Mouse (Mus musculus) testis, adult 2 months (tissue): ENCODE measurements around the gene Rsph6a.

Source experiments
- CTCF ChIP-seq: fragments of 200-500 bp; IDR thresholded peaks from 2 replicates; pipeline ENCODE4 v1.5.1; 2012; ENCODE audit warnings: low read depth, mild to moderate bottlenecking, inconsistent platforms, low read length, moderate library complexity; ENCODE audit not compliant: control insufficient read depth, insufficient read depth, insufficient replicate concordance
- POLR2A ChIP-seq: fragments of 200-500 bp; IDR thresholded peaks from 2 replicates; pipeline ENCODE4 v1.6.1; 2012; ENCODE audit warnings: low read depth, mild to moderate bottlenecking, inconsistent platforms, low read length, moderate library complexity; ENCODE audit not compliant: control insufficient read depth

DNA sequence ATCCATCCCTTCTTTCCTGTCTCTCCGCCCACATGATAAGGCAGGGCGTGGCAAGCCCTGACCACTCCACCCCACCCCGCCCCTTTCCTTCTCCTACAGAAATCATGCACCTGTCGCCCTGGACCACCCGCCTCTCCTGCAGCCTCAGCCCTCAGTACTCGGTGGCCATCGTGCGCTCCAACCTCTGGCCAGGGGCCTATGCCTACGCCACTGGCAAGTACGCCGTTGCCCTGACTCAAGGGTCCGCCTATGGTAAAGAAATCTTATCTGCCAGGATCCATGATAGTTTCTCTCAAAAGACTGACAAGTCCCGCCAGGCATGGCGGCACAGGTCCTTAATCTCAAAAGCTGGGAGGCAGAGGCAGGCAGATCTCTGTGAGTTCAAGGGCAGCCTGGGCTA, 13.4 kb downstream of the Rsph6a start:
- TF ChIP-seq POLR2A: no peak
- no peak for TF ChIP-seq CTCF
